Mouse (Mus musculus): Measurements from ENCODE around the gene Sema6d.

- TF ChIP-seq CTCF (IDR thresholded peaks at IDR 0.05; ENCODE audit: control insufficient read depth, insufficient read depth, low read length) (no peak), POLR2A (IDR thresholded peaks at IDR 0.05; ENCODE audit: borderline replicate concordance, control insufficient read depth, low read depth, low read length) (no peak)
Measured at GRCm38 (mm10) chr2:124118469-124119243, 28.9 kb downstream of the Sema6d start.
